Mouse (Mus musculus) lung, embryonic 14.5 days (tissue): ENCODE measurements around the gene Cbr2. TPM values are rescaled to one million over a fixed set of nuclear protein-coding genes. Genes with fewer than 3 reads are reported as not detected.
"Not testable (repeated sequence)": the region's sequence is repeated elsewhere in the genome, so short reads cannot be mapped to it uniquely, and the experiment has no call there.

Experiments used
- ATAC-seq: fragments of 200-750 bp; cut with Nextera tagmentation; 2 replicates; pipeline ENCODE4 v1.8.0; 2017; ENCODE audit warnings: mild to moderate bottlenecking, moderate TSS enrichment, moderate library complexity; ENCODE audit not compliant: insufficient read depth
- DNase-seq: peaks from one replicate; pipeline ENCODE4 v3.0.0-alpha.2; 2015
- H3K27ac ChIP-seq: fragments of 300-500 bp; sonication (generic); 2 replicates; pipeline ENCODE4 v1.5.1; 2014; ENCODE audit warnings: low read depth, mild to moderate bottlenecking, moderate library complexity
- H3K27me3 ChIP-seq: fragments of 300-500 bp; sonication (generic); 2 replicates; pipeline ENCODE4 v1.6.1; 2014; ENCODE audit warnings: low read length, control low read depth; ENCODE audit not compliant: insufficient read depth
- H3K36me3 ChIP-seq: fragments of 300-500 bp; sonication (generic); 2 replicates; pipeline ENCODE4 v1.6.1; 2014; ENCODE audit warnings: control low read depth; ENCODE audit not compliant: insufficient read depth
- H3K4me1 ChIP-seq: fragments of 300-500 bp; sonication (generic); 2 replicates; pipeline ENCODE4 v1.6.1; 2014; ENCODE audit warnings: antibody characterized with exemption, control low read depth; ENCODE audit not compliant: insufficient read depth
- H3K4me2 ChIP-seq: fragments of 300-500 bp; sonication (generic); 2 replicates; pipeline ENCODE4 v1.6.1; 2014; ENCODE audit warnings: mild to moderate bottlenecking
- H3K4me3 ChIP-seq: fragments of 300-500 bp; sonication (generic); 2 replicates; pipeline ENCODE4 v1.5.1; 2014; ENCODE audit warnings: low read depth, low read length
- H3K9ac ChIP-seq: fragments of 300-500 bp; sonication (generic); 2 replicates; pipeline ENCODE4 v1.6.1; 2014
- H3K9me3 ChIP-seq: fragments of 300-500 bp; sonication (generic); 2 replicates; pipeline ENCODE4 v1.6.1; 2016; ENCODE audit warnings: low read depth, low read length, control low read depth
- CTCF ChIP-seq: IDR thresholded peaks from 2 replicates; pipeline ENCODE4 v1.5.1; 2016; ENCODE audit warnings: antibody characterized with exemption, low read depth
- WGBS: fragments of 180-500 bp; shearing (Covaris S2); extraction: QIAGEN DNeasy Blood & Tissue Kit; methylation state at CpG from one replicate; pipeline ENCODE4 v1.1.7; 2014; 5-methylcytosine and 5-hydroxymethylcytosine counted together
- polyA plus RNA-seq: library from polyadenylated mRNA; unstranded; fragments of >200 nt; fragmentation: Nextera tagmentation; extraction: Ambion mirVana; gene quantifications from 2 replicates; pipeline ENCODE4 v1.2.1, GENCODE M21; 2014

The Cbr2 gene
- polyA plus RNA-seq, result 14.7 and 19.6 TPM in 2 replicates

DNA sequence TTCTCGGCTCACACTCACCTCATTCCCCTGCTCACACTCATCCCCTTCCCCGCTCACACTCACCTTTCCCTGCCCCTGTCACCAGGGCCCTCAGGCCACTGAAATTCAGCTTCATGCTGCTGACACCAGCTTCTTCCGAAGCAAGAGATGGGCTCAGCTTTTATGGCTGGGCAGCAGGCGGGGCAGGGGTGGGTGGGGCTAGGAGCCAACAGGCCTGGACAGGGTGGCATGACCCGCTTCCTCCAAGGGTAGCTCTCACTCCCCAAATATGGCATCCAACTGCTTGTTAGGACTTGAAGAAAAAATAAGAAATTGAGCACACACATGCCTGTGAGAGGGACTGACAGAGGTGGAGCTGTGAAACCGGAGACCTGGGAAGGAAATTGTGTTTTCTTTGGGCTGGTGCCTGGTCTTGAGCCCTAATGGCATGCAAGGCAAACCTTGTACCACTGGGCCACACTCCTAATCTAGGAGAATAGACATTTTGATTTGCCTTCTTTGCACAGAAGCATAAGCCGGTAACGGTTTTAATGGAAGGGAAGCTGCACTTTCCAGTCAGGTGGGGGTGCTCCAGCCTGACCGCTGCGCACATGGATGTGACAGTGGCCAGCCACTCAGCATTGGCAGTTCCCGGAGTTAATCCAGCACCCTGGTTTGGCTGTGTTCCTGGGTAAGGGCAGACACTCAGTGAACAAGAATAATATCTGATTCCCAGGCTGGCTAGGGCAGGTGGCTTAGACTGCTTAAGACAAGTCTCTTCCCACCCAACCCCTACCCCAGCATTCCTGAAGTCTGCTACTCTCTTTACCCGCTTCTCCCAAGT, at the start of gene Cbr2:
Cbr2 (minus strand) TSS at position 257 of the 823 bp plus-strand sequence.
- H3K27ac ChIP-seq, result no peak within 1 kb of the TSS
- ATAC-seq (no peak), DNase-seq (peak; percentile 38)
- H3K4me3 ChIP-seq, result no peak within 1 kb of the TSS
- no peak for TF ChIP-seq CTCF
- H3K9me3 ChIP-seq, result no peaks in the 10 kb centered on the region
- WGBS, result 70% methylated on average over 12 of the region's 12 CpGs
- no peaks in the 10 kb centered on the region for H3K4me1 ChIP-seq
- H3K27me3 ChIP-seq, result no peaks in the 10 kb centered on the region
- no peak within 1 kb of the TSS for H3K9ac ChIP-seq
- H3K36me3 ChIP-seq, result no peaks in the 10 kb centered on the region
- no peak within 1 kb of the TSS for H3K4me2 ChIP-seq

DNA sequence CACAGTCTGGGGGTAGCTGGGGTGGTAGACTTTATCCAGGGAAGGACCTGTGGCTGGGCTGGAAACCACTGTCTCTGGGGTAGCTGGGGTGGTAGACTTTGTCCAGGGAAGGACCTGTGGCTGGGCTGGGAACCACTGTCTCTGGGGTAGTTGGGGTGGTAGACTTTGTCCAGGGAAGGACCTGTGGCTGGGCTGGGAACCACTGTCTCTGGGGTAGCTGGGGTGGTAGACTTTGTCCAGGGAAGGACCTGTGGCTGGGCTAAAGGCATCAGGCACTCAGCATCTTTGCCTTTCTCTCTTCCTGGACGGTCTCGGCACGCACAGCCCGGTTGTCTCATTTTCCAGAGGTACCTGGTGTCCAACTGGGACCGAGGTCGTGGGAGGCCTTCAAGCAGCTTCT, 49.4 kb upstream of the Cbr2 start:
- not testable (repeated sequence) for H3K4me2 ChIP-seq, ATAC-seq, H3K9ac ChIP-seq, DNase-seq, H3K27ac ChIP-seq, H3K9me3 ChIP-seq, H3K27me3 ChIP-seq, H3K4me3 ChIP-seq, H3K4me1 ChIP-seq
- WGBS, result 98% methylated on average over 6 of the region's 6 CpGs
- peaks cover 25% of the 10 kb centered on the region; the same call in 1 of the 2 replicates for H3K36me3 ChIP-seq

DNA sequence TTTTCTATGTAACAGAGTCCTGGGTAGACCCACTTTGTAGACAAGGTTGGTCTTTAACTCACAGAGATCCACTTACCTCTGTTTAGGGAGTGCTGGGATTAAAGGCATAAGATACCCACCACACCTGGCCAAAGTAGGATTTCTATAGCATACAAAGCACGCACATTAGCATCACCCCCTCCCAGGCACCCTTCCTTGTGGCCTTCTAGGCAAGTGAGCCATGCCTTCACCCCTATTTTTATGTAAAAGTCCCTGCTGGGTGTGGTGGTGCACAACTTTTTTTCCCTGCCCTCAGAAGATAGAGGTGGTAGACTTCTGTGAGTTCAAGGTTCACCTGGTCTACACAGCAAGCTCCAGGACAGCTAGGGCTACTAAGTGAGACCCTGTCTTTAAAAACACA, 48.0 kb upstream of the Cbr2 start:
- ATAC-seq (no peak), DNase-seq (no peak)
- Histone ChIP-seq H3K27ac (no peak overlapping the region), H3K4me3 (no peak overlapping the region), H3K4me2 (no peak overlapping the region), H3K9me3 (no peaks in the 10 kb centered on the region), H3K36me3 (peaks cover 12% of the 10 kb centered on the region; the same call in 1 of the 2 replicates), H3K4me1 (peaks cover 4% of the 10 kb centered on the region; the same call in 1 of the 2 replicates), H3K9ac (no peak overlapping the region), H3K27me3 (no peaks in the 10 kb centered on the region)
- TF ChIP-seq CTCF, result no peak
- 87% methylated on average over 1 of the region's 1 CpGs for WGBS

DNA sequence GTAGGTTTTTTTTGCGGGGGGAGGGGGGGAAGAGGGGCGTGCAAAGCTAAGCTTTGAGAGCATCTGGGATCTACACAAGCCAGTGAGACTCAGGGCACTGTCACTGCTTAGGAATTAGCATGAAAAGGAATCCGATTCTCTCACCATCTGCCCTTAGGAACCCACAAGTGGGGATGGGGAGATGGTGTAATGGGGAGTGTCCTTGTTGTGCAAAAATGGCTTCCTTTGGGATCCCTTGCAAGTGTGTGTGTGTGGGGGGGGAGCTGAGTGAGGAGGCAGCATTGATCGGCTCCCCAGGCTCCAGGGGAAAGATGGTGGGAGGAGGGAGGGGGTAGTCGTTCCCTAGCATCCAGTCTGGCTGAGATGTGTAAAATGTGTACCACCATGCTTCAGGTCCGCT, 45.2 kb upstream of the Cbr2 start:
- no peak for DNase-seq
- H3K4me1 ChIP-seq, result no peaks in the 10 kb centered on the region
- H3K36me3 ChIP-seq, result peaks cover 12% of the 10 kb centered on the region; the same call in 1 of the 2 replicates
- no peak overlapping the region for H3K9ac ChIP-seq
- no peaks in the 10 kb centered on the region for H3K9me3 ChIP-seq
- H3K27ac ChIP-seq, result no peak overlapping the region
- H3K27me3 ChIP-seq, result no peaks in the 10 kb centered on the region
- no peak for ATAC-seq
- no peak overlapping the region for H3K4me3 ChIP-seq
- WGBS, result 27% methylated on average over 6 of the region's 6 CpGs
- TF ChIP-seq CTCF, result no peak
- no peak overlapping the region for H3K4me2 ChIP-seq

DNA sequence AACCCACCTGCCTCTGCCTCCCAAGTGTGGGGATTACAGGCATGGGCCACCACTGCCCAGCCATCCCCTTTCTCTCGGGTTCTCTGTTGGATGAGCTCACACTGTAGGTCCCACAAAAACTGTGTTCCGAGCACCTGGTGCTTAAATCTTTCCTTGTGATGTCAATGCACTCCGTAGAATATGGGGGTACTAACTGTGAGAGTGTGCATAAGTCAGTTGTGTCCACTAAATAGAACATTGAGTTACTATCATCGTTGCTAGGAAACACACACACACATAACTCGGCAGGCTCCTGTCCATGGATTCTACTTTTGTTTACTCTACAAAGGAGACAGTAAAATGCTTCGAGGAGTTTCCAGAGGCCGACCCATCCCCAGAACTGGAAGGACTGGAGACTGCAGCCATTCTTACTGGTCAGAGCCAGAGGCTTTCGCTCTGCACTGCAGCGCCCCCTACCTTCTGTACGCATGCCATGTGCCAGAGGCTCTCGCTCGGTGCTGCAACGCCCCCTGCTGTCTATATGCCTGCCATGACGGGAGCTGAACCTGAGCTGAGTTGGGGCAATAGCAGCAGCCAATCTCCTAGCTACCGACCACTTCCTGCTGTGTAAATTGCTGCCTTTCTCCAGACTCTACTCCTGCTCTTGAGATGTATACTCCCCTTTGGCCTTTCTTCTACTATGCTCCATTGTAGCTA, 44.0 kb upstream of the Cbr2 start:
- H3K4me1 ChIP-seq, result no peaks in the 10 kb centered on the region
- peak; percentile 100 for TF ChIP-seq CTCF
- no peak overlapping the region for H3K27ac ChIP-seq
- no peak overlapping the region for H3K9ac ChIP-seq
- no peaks in the 10 kb centered on the region for H3K27me3 ChIP-seq
- ATAC-seq (peak; percentile 90), DNase-seq (peak; percentile 98)
- H3K4me2 ChIP-seq, result peak overlapping the region; percentile 32; the same call in 1 of the 2 replicates
- H3K9me3 ChIP-seq, result no peaks in the 10 kb centered on the region
- 22% methylated on average over 15 of the region's 15 CpGs for WGBS
- no peak overlapping the region for H3K4me3 ChIP-seq
- 0 out of 2 replicates have a peak, but pooled peaks cover 5% of the 10 kb centered on the region for H3K36me3 ChIP-seq

DNA sequence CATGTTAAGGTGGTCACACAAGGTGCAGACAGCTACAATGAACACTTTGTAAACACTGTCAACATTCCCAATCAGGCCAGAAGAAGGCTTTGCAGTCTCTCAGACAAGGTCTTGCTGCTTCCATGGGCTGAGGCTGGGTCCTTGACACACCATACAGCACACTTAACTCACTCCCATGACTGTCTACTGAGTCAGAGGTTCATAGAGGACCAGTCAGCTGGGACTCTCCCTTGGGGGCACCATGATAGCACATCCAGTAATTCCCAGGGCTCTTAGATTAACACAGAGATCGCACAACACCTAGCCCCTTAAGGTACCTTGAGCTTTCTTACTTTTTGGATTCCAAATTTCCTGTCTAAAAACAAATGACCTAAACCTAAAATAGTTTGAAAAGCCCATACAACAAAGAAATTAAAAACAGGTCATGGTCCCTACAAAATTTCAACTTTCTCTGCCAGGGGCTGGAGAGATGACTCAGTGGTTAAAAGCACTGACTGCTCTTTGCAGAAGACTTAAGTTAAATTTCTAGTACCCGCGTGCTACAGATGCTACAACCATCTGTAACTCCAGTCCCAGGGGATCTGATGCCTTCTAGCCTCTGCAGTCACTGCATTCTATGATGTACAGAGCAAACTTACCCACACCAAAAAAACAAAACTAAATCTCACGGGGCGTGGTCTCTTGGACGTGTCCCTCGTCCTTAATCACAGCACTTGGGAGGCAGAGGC, 41.7 kb upstream of the Cbr2 start:
- Histone ChIP-seq H3K4me2 (no peak overlapping the region), H3K36me3 (no peaks in the 10 kb centered on the region), H3K27me3 (no peaks in the 10 kb centered on the region), H3K4me3 (no peak overlapping the region), H3K4me1 (no peaks in the 10 kb centered on the region), H3K27ac (no peak overlapping the region), H3K9ac (no peak overlapping the region), H3K9me3 (no peaks in the 10 kb centered on the region)
- WGBS, result 81% methylated on average over 7 of the region's 7 CpGs
- DNase-seq, result no peak
- ATAC-seq, result no peak
- TF ChIP-seq CTCF, result no peak

DNA sequence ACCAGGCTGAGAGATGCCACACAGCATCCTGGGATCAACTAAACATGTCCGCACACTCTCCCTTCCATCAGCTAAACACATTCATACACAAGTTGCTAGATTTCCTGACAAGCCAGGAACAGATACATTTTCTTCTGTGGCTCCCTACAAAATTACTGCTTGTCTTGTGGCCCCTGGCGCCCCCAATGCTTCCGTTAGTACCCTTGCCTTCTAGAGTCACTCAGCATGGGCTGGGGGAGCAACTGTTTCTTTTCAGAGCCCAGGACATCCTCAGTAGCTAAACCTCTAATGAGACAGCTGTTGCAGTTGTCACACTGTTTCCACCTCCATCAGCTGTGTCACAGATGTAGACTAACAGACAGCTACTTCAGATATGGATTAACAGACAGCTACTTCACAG, 40.8 kb upstream of the Cbr2 start:
- ATAC-seq (no peak), DNase-seq (no peak)
- Histone ChIP-seq H3K9me3 (no peaks in the 10 kb centered on the region), H3K27me3 (no peaks in the 10 kb centered on the region), H3K4me3 (no peak overlapping the region), H3K4me2 (no peak overlapping the region), H3K9ac (no peak overlapping the region), H3K4me1 (no peaks in the 10 kb centered on the region), H3K36me3 (no peaks in the 10 kb centered on the region), H3K27ac (no peak overlapping the region)
- no peak for TF ChIP-seq CTCF
- WGBS, result 64% methylated on average over 3 of the region's 3 CpGs
